Mouse (Mus musculus) stomach, embryonic 14.5 days (tissue): Measurements from ENCODE around the gene Npm1. TPM values are rescaled to one million over a fixed set of nuclear protein-coding genes. Genes with fewer than 3 reads are reported as not detected.
A peak's percentile ranks its signal among the peaks of the same experiment; 100 is the strongest.

Experiments
- ATAC-seq: fragments of 200-750 bp; cut with Nextera tagmentation; 2 replicates; pipeline ENCODE4 v1.8.0; 2017; ENCODE audit warnings: low read depth, moderate TSS enrichment; ENCODE audit not compliant: insufficient number of reproducible peaks, insufficient read depth, low FRiP score
- H3K27ac ChIP-seq: fragments of 300-500 bp; sonication (generic); 2 replicates; pipeline ENCODE4 v1.5.1; 2014; ENCODE audit warnings: mild to moderate bottlenecking, low read length, moderate library complexity, mixed read lengths
- H3K27me3 ChIP-seq: fragments of 300-500 bp; sonication (generic); 2 replicates; pipeline ENCODE4 v1.6.1; 2014; ENCODE audit warnings: low read length, control low read depth, mixed read lengths; ENCODE audit not compliant: control insufficient read depth, insufficient read depth
- H3K36me3 ChIP-seq: fragments of 300-500 bp; sonication (generic); 2 replicates; pipeline ENCODE4 v1.6.1; 2014; ENCODE audit warnings: mild to moderate bottlenecking, control low read depth, low read length, moderate library complexity, mixed read lengths; ENCODE audit not compliant: control insufficient read depth, insufficient read depth
- H3K4me1 ChIP-seq: fragments of 300-500 bp; sonication (generic); 2 replicates; pipeline ENCODE4 v1.6.1; 2014; ENCODE audit warnings: low read length, control low read depth, mixed read lengths; ENCODE audit not compliant: control insufficient read depth, insufficient read depth
- H3K4me2 ChIP-seq: fragments of 300-500 bp; sonication (generic); replicated peaks from 2 replicates; pipeline ENCODE4 v1.6.1; 2014; ENCODE audit warnings: low read depth, low read length, control low read depth
- H3K4me3 ChIP-seq: fragments of 300-500 bp; sonication (generic); 2 replicates; pipeline ENCODE4 v1.5.1; 2014; ENCODE audit warnings: low read depth, low read length, control low read depth
- H3K9ac ChIP-seq: fragments of 300-500 bp; sonication (generic); replicated peaks from 2 replicates; pipeline ENCODE4 v1.6.1; 2014; ENCODE audit warnings: low read depth, mild to moderate bottlenecking, control low read depth, low read length, moderate library complexity, mixed read lengths
- H3K9me3 ChIP-seq: fragments of 300-500 bp; sonication (generic); 2 replicates; pipeline ENCODE4 v1.6.1; 2016; ENCODE audit warnings: low read depth, low read length, control low read depth; ENCODE audit not compliant: control insufficient read depth
- WGBS: fragments of 180-500 bp; shearing (Covaris S2); extraction: QIAGEN DNeasy Blood & Tissue Kit; methylation state at CpG from one replicate; pipeline ENCODE4 v1.1.7; 2014; 5-methylcytosine and 5-hydroxymethylcytosine counted together
- polyA plus RNA-seq: library from polyadenylated mRNA; unstranded; fragments of >200 nt; fragmentation: Nextera tagmentation; extraction: Ambion mirVana; gene quantifications from 2 replicates; pipeline ENCODE4 v1.2.1, GENCODE M21; 2014

Npm1 gene
- polyA plus RNA-seq, 1 experiment from 2014 or later = 1,101 TPM

DNA sequence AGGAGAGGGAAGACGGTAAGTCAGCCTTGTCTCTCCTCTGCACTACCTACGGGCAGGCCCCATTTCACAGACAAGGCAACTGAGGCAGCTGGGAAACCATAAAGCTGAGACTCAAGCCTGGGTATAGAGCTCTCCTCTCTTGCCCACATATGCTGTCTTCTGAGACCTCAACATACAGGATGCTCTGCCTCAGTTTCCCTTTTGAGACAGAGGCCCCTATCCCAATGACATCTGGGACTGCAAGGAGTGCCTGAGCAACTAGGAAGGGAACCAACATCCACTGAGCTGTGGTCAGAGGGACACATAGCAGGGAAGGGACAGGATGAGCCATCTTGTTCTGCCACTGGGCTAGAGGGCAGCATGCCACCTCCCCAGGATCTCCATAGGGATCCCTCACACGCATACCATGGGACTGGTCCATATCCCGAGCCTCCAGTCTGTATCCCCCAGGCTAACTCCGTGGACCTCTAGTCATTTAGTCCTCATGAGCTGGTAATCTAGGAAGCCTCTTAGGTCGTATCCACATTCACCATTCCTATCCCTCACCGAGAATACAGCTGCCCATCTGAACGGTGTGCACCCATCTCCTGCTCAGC is 28.5 kb downstream of the Npm1 start:
- ATAC-seq = no peak
- no peaks in the 10 kb centered on the region for H3K27me3 ChIP-seq
- no peak overlapping the region for H3K4me3 ChIP-seq
- H3K4me2 ChIP-seq = no peak overlapping the region
- H3K9me3 ChIP-seq = no peaks in the 10 kb centered on the region
- H3K36me3 ChIP-seq = no peaks in the 10 kb centered on the region
- no peaks in the 10 kb centered on the region for H3K4me1 ChIP-seq
- 87% methylated on average over 8 of the region's 8 CpGs for WGBS
- H3K27ac ChIP-seq = no peak overlapping the region
- H3K9ac ChIP-seq = no peak overlapping the region

- no peaks in the 10 kb centered on the region for H3K9me3 ChIP-seq
- H3K4me3 ChIP-seq = no peak overlapping the region
- 58% methylated on average over 8 of the region's 8 CpGs for WGBS
- H3K4me1 ChIP-seq = no peaks in the 10 kb centered on the region
- no peak for ATAC-seq
- no peaks in the 10 kb centered on the region for H3K36me3 ChIP-seq
- H3K27me3 ChIP-seq = no peaks in the 10 kb centered on the region
- no peak overlapping the region for H3K9ac ChIP-seq
- H3K4me2 ChIP-seq = no peak overlapping the region
- no peak overlapping the region for H3K27ac ChIP-seq
Measured at GRCm38 (mm10) chr11:33132619-33133338, 30.2 kb downstream of the Npm1 start.

DNA sequence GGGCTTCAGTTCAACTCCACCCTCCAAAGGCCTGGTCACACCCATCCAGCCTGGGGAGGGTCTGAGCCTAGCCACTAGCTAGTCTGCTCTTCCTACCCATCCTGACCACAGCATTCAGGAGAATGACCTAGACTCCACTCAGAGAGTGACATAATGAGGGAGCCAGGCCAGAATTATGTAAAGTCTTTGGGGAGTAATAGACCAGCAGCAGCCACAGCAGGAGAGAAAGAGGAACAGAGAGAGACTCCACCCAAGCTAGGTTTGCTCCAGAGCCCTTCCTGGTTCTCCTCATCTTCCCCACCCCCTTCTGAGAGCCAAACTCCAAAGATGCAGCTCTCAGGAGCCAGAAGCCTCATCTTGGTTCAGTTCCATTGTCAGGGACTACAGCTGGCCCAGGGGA is 35.9 kb downstream of the Npm1 start:
- Histone ChIP-seq H3K27ac (no peak overlapping the region), H3K36me3 (no peaks in the 10 kb centered on the region), H3K27me3 (no peaks in the 10 kb centered on the region), H3K4me1 (peaks cover 10% of the 10 kb centered on the region; the same call in 1 of the 2 replicates), H3K4me3 (no peak overlapping the region), H3K9me3 (no peaks in the 10 kb centered on the region), H3K4me2 (no peak overlapping the region), H3K9ac (no peak overlapping the region)
- ATAC-seq = no peak

GRCm38 (mm10) chr11:33122575-33123268 is 40.3 kb downstream of the Npm1 start:
- Histone ChIP-seq H3K9me3 (no peaks in the 10 kb centered on the region), H3K9ac (no peak overlapping the region; the same call in 1 of the 2 replicates), H3K4me2 (peak overlapping the region; percentile 66), H3K27me3 (no peaks in the 10 kb centered on the region), H3K4me3 (peak overlapping the region; percentile 27), H3K27ac (no peak overlapping the region), H3K36me3 (no peaks in the 10 kb centered on the region), H3K4me1 (peaks cover 10% of the 10 kb centered on the region; the same call in 1 of the 2 replicates)
- peak; percentile 51; the same call in 1 of the 2 replicates for ATAC-seq
- 4% methylated on average over 33 of the region's 37 CpGs for WGBS

DNA sequence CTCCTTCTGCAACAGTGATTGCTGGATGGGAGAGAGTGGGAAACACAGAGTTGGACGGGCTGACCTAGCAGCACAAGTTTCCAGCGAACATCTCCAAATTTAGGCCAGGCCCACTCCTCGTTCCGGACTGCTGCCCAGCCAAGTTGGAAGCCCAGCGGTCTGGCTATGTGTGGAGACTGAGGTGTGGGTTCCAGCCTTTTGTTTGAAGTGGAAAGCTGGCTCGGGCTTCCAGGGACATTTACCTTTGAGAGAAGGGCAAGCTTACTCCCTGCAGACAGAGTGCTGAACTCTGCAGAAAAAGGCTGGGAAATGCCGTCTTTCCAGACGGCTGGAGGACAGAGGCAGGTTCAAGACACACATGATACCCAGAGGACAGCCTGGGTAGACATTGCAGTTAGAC is 43.5 kb downstream of the Npm1 start:
- 73% methylated on average over 8 of the region's 8 CpGs for WGBS
- no peak overlapping the region for H3K4me3 ChIP-seq
- peaks cover 10% of the 10 kb centered on the region; the same call in 1 of the 2 replicates for H3K4me1 ChIP-seq
- H3K4me2 ChIP-seq = no peak overlapping the region
- H3K27me3 ChIP-seq = no peaks in the 10 kb centered on the region
- ATAC-seq = no peak
- no peaks in the 10 kb centered on the region for H3K36me3 ChIP-seq
- H3K9me3 ChIP-seq = no peaks in the 10 kb centered on the region
- H3K9ac ChIP-seq = no peak overlapping the region
- no peak overlapping the region for H3K27ac ChIP-seq

DNA sequence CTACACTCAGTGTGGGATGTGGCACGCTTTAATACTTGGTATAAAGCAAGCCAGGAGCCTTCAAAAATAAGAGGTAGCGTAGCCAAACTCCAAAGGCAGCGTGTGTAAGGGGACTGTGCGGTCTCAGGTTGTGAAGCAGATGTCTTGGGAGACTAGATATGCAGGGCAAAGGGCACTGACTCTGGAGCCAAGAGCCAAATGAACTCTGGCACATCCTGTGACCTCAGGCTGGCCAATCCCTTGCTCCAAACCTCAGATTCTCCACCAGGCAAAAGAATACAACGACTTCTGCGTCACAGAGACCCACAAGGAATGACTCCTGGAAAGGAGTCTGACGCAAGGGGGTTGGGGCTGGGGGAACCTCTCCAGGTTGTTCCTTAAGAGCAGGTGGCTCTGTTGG is 43.9 kb downstream of the Npm1 start:
- WGBS = 70% methylated on average over 7 of the region's 7 CpGs
- H3K27me3 ChIP-seq = no peaks in the 10 kb centered on the region
- H3K4me2 ChIP-seq = no peak overlapping the region
- no peaks in the 10 kb centered on the region for H3K9me3 ChIP-seq
- no peak overlapping the region for H3K27ac ChIP-seq
- no peaks in the 10 kb centered on the region for H3K36me3 ChIP-seq
- H3K4me1 ChIP-seq = peaks cover 10% of the 10 kb centered on the region; the same call in 1 of the 2 replicates
- no peak overlapping the region for H3K4me3 ChIP-seq
- ATAC-seq = no peak
- H3K9ac ChIP-seq = no peak overlapping the region

DNA sequence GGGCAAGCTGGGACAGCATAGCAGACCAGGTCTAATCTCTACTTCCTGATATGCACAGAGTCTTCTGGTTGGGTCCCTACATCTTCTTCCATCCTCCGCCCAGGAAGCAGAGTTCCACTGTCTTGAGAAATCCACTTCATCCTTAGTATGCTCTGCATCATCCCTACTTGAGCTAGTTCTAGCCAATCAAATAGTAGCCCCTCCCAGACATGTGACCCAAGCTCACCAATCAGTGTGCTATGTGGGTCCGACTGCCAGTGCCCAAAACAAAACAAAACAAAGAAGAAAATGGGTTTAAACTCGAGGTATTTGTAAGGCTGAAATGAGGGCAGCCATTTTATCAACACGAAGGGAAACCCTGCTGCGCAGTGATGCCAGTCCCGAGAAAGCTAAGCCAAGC is 44.5 kb downstream of the Npm1 start:
- Histone ChIP-seq H3K4me1 (peaks cover 10% of the 10 kb centered on the region; the same call in 1 of the 2 replicates), H3K9ac (no peak overlapping the region), H3K4me2 (no peak overlapping the region), H3K27me3 (no peaks in the 10 kb centered on the region), H3K27ac (no peak overlapping the region), H3K36me3 (no peaks in the 10 kb centered on the region), H3K4me3 (no peak overlapping the region), H3K9me3 (no peaks in the 10 kb centered on the region)
- ATAC-seq = no peak
- WGBS = 70% methylated on average over 6 of the region's 6 CpGs

DNA sequence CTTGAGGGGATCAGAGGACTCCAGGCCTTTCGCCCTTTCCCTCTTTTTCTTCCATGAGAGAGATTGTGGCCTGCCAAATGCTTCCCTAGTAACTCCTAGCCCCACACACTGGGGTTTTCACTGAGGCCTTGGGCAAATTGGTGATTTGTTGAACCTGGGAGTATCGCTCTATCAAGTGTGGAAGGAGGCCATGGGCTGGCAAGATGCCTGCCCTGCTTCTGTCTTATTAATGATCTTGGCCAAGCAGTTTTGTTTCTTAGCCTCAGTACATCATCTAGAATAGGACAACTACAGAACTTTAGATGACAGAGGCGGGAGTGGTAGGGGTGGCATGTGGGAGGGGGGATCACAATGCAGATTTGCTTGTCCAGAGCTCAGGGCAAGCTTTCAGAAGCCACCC is 47.2 kb downstream of the Npm1 start:
- no peak overlapping the region for H3K4me3 ChIP-seq
- H3K4me2 ChIP-seq = no peak overlapping the region
- H3K36me3 ChIP-seq = no peaks in the 10 kb centered on the region
- H3K27me3 ChIP-seq = no peaks in the 10 kb centered on the region
- no peaks in the 10 kb centered on the region for H3K9me3 ChIP-seq
- ATAC-seq = no peak
- no peak overlapping the region for H3K27ac ChIP-seq
- no peak overlapping the region for H3K9ac ChIP-seq
- no peaks in the 10 kb centered on the region for H3K4me1 ChIP-seq
- WGBS = 83% methylated on average over 3 of the region's 3 CpGs
